Mouse (Mus musculus) olfactory bulb, adult 2 months (tissue): ENCODE data around the gene A430005L14Rik. TPM values are rescaled to one million over a fixed set of nuclear protein-coding genes. Genes with fewer than 3 reads are reported as not detected.

ENCODE experiments used
- H3K27ac ChIP-seq: fragments of 200-500 bp; 2 replicates; pipeline ENCODE4 v1.5.1; 2012; ENCODE audit warnings: low read depth, low read length; ENCODE audit not compliant: insufficient read depth
- H3K4me1 ChIP-seq: fragments of 200-500 bp; 2 replicates; pipeline ENCODE4 v1.6.1; 2012; ENCODE audit warnings: low read length; ENCODE audit not compliant: control insufficient read depth, insufficient read depth
- H3K4me3 ChIP-seq: fragments of 200-500 bp; 2 replicates; pipeline ENCODE4 v1.5.1; 2012; ENCODE audit warnings: mild to moderate bottlenecking, low read depth, low read length, moderate library complexity; ENCODE audit not compliant: insufficient read depth
- CTCF ChIP-seq: fragments of 200-500 bp; IDR thresholded peaks from 2 replicates; pipeline ENCODE4 v1.5.1; 2012; ENCODE audit warnings: low read depth, mild to moderate bottlenecking, low read length, moderate library complexity; ENCODE audit not compliant: insufficient read depth
- POLR2A ChIP-seq: fragments of 200-500 bp; IDR thresholded peaks from 2 replicates; pipeline ENCODE4 v1.6.1; 2012; ENCODE audit warnings: mild to moderate bottlenecking, low read depth, low read length, moderate library complexity; ENCODE audit not compliant: insufficient read depth
- WGBS: fragments of 180-500 bp; shearing (Covaris S2); methylation state at CpG from one replicate; pipeline ENCODE4 v1.1.7; 2018; 5-methylcytosine and 5-hydroxymethylcytosine counted together
- polyA plus RNA-seq: library from polyadenylated mRNA; stranded (reverse); fragments of >200 nt; gene quantifications from 2 replicates; pipeline ENCODE4 v1.2.4, GENCODE M21; 2012; ENCODE audit warnings: low replicate concordance; ENCODE audit not compliant: missing spikeins, insufficient read depth, insufficient read length

The A430005L14Rik gene
- polyA plus RNA-seq, 1 experiment, result not detected

- Histone ChIP-seq H3K27ac (no peak overlapping the region), H3K4me3 (no peak overlapping the region), H3K4me1 (no peaks in the 10 kb centered on the region)
- WGBS, result 88% methylated on average over 4 of the region's 4 CpGs
- TF ChIP-seq CTCF, result no peak
- no peak for TF ChIP-seq POLR2A
Observed at GRCm38 (mm10) chr4:153929921-153930320, 27.1 kb upstream of the A430005L14Rik start.

- H3K27ac ChIP-seq, result no peak overlapping the region
- H3K4me1 ChIP-seq, result peaks cover 22% of the 10 kb centered on the region; the same call in 1 of the 2 replicates
- WGBS, result 46% methylated on average over 4 of the region's 4 CpGs
- peak; percentile 58; the same call in 1 of the 2 replicates for TF ChIP-seq CTCF
- TF ChIP-seq POLR2A, result no peak
- no peak overlapping the region for H3K4me3 ChIP-seq
Observed at GRCm38 (mm10) chr4:153943243-153943642, 13.8 kb upstream of the A430005L14Rik start.

GRCm38 (mm10) chr4:153944261-153944660 lies 12.8 kb upstream of the A430005L14Rik start:
- WGBS, result 48% methylated on average over 6 of the region's 6 CpGs
- no peak for TF ChIP-seq POLR2A
- TF ChIP-seq CTCF, result no peak
- H3K4me3 ChIP-seq, result no peak overlapping the region
- peaks cover 22% of the 10 kb centered on the region; the same call in 1 of the 2 replicates for H3K4me1 ChIP-seq
- no peak overlapping the region for H3K27ac ChIP-seq

GRCm38 (mm10) chr4:153945741-153946140 lies 11.3 kb upstream of the A430005L14Rik start:
- Histone ChIP-seq H3K27ac (no peak overlapping the region), H3K4me1 (peaks cover 22% of the 10 kb centered on the region; the same call in 1 of the 2 replicates), H3K4me3 (no peak overlapping the region)
- WGBS, result 92% methylated on average over 6 of the region's 6 CpGs
- TF ChIP-seq CTCF (no peak), POLR2A (no peak)

- no peak for TF ChIP-seq CTCF
- no peak for TF ChIP-seq POLR2A
- H3K4me1 ChIP-seq, result peaks cover 12% of the 10 kb centered on the region
- H3K27ac ChIP-seq, result no peak overlapping the region
- H3K4me3 ChIP-seq, result no peak overlapping the region
- 71% methylated on average over 2 of the region's 2 CpGs for WGBS
Observed at GRCm38 (mm10) chr4:153950372-153950771, 6.7 kb upstream of the A430005L14Rik start.

- H3K4me1 ChIP-seq, result peaks cover 12% of the 10 kb centered on the region
- H3K4me3 ChIP-seq, result no peak overlapping the region
- no peak overlapping the region for H3K27ac ChIP-seq
- TF ChIP-seq CTCF (no peak), POLR2A (no peak)
- 39% methylated on average over 3 of the region's 3 CpGs for WGBS
Observed at GRCm38 (mm10) chr4:153951150-153951549, 5.9 kb upstream of the A430005L14Rik start.

GRCm38 (mm10) chr4:153951692-153952091 lies 5.3 kb upstream of the A430005L14Rik start:
- H3K27ac ChIP-seq, result no peak overlapping the region
- WGBS, result 19% methylated on average over 5 of the region's 5 CpGs
- no peak overlapping the region for H3K4me3 ChIP-seq
- H3K4me1 ChIP-seq, result peaks cover 12% of the 10 kb centered on the region
- no peak for TF ChIP-seq POLR2A
- no peak for TF ChIP-seq CTCF

- Histone ChIP-seq H3K4me1 (peaks cover 7% of the 10 kb centered on the region), H3K4me3 (no peak overlapping the region), H3K27ac (no peak overlapping the region)
- 69% methylated on average over 8 of the region's 8 CpGs for WGBS
- TF ChIP-seq POLR2A (no peak), CTCF (no peak)
Observed at GRCm38 (mm10) chr4:153955651-153956050, 1.4 kb upstream of the A430005L14Rik start.

- H3K4me3 ChIP-seq, result peak overlapping the region; percentile 81
- 0 out of 2 replicates have a peak overlapping the region, but pooled peaks have one; percentile 25 for H3K27ac ChIP-seq
- WGBS, result under 1% methylated on average over 37 of the region's 37 CpGs
- peaks cover 3% of the 10 kb centered on the region; the same call in 1 of the 2 replicates for H3K4me1 ChIP-seq
- TF ChIP-seq POLR2A, result no peak
- no peak for TF ChIP-seq CTCF
Observed at GRCm38 (mm10) chr4:153957444-153958250, 610 bp downstream of the A430005L14Rik start.

- H3K4me3 ChIP-seq, result no peak overlapping the region
- TF ChIP-seq POLR2A, result no peak
- TF ChIP-seq CTCF, result no peak
- no peak overlapping the region for H3K27ac ChIP-seq
- WGBS, result 84% methylated on average over 7 of the region's 7 CpGs
- peaks cover 3% of the 10 kb centered on the region; the same call in 1 of the 2 replicates for H3K4me1 ChIP-seq
Observed at GRCm38 (mm10) chr4:153962631-153963030, 5.6 kb downstream of the A430005L14Rik start.
